Mouse (Mus musculus): ENCODE data around the gene Itpripl2.

The Itpripl2 gene

DNA sequence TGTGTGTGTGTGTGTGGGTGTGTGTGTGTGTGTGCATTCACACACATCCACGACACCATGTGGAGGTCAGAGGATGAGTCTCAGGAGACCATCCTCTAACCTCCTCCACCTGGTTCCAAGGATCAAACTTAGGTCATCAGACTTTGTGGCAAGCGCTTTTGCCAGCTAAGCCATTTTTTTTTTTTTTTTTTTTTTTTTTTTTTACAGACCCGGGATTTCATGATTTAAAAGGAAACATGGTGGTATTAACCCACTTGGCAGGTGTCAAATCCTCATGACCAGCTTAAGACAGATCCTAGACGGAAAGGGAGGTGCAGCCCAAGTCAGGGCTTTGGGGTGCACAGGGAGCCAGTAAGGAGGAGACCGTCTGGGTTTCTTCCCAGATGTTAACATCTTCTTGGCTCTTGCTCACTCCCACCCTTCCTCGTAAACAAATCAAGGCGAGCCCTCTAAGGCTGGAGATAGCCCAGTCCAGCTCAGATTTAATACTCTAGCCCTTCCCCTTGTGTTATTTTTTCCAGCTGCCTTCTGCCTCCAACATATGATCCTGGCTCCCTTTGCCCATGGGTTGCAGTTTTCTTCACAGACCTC is 47.8 kb downstream of the Itpripl2 start:
- in situ Hi-C loops (cut with MseI, MboI), result no loop called here

DNA sequence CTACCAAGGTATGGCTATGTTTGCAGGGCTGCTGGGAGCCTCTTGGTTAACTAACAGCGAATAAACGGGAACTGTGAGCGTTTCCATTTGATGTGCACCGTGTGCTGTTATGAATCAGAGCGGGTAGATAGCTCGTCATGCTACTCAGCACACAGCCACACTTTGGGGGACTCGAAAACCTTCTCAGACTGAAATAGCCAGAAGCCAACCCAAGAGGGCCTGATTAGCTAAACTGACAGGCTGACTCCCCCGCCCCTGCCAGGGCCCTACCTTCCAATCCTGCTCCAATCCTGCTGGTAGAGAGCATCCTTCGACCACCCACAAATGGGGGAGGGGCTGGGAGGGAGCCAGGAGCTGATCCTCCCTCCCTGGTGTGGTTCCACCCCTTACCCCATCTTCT is 48.4 kb downstream of the Itpripl2 start:
- in situ Hi-C loops (cut with MseI, MboI), result no loop called here

DNA sequence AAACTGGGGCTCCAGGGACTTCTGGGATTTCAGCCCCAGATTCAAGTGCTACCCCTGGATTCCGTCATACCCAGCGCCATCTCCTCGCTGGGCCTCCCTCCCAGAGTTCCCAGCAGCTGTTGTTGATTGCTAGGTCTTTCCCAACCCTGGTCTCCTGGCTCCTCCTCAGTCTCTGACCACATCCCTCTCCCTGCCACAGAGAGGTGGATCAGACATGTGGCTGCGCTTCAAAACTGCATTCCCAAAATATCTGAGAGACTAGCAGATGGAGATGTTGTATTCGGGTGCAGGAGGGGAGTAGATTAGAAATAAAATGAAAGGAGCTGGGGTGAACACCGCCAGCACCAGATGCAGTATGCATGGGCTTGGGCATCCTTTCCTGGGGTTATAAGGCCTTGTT is 50.2 kb downstream of the Itpripl2 start:
- in situ Hi-C loops (cut with MseI, MboI), result no loop called here

DNA sequence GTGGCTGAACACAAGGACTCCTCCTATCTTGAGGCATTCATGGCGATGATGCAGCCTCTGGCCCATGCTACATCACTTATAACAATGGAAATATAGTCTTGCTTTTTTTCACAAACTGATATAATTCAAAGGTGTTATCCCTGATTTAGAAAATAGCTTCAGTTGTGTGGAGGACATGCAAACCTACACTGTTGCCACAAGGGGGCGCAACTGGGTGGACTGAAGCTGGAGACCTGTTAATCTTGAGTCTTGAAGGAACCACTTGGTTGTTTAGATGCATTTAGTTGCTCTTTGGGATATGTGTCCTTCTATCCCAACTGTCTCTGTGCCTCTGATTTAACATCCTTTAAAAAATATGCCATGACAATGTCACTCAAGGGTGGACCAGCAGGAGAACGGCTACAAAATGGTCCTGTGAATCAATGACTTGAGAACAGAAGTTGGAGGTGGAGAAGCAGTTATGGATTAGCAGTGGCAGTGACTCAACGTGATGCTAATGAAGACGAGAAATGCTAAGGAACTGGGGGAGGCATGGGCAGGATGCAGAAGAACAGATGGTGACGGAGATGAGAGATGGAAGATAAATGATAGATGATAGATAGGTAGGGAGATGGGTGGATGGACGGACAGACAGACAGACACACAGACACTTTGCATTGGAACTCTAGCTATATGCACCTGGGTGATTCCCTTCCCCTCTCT is 54.5 kb downstream of the Itpripl2 start:
- in situ Hi-C loops (cut with MseI, MboI), result no loop called here

All from mouse trophoblast stem cell (cell line).